Mouse (Mus musculus): ENCODE results near the gene Scnn1b.

DNA sequence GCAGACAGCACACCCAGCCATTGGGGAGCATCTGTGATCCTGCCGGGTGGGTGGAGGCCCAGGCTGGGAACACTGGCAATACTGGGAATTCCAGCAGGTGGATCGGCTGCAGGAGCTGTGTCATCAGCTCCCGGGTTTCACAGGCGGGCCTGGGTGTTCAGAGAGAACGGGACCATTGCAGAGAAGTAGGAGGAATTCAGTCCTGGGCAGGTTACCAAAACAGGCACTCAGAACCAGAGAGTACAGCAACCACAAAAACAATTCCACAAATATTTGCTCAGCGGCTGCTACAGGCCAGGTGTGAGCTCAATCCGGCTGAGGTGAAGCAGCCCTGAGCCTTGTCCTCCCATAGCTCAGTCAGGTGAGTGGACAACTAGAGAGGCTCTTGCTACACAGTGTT, 28.0 kb upstream of the Scnn1b start:
- TF ChIP-seq CTCF (IDR thresholded peaks at IDR 0.05; ENCODE audit: low read depth), result no peak
- TF ChIP-seq EP300 (IDR thresholded peaks at IDR 0.05; ENCODE audit: low read depth), result no peak
